Mouse (Mus musculus) spleen, adult 2 months (tissue): ENCODE measurements around the gene Pepd. TPM values are rescaled to one million over a fixed set of nuclear protein-coding genes. Genes with fewer than 3 reads are reported as not detected.
A peak's percentile ranks its signal among the peaks of the same experiment; 100 is the strongest.

Source experiments
- DNase-seq, 2 experiments: peaks; one replicate each; pipeline versions ENCODE4 v3.0.0 to v3.0.0-alpha.2; 2012 to 2021; ENCODE audit warnings: low spot score in 2 of 2, low read depth in 1 of 2
- H3K27ac ChIP-seq: fragments of 200-500 bp; 2 replicates; pipeline ENCODE4 v1.5.1; 2012; ENCODE audit warnings: low read length, inconsistent platforms; ENCODE audit not compliant: insufficient read depth
- H3K27me3 ChIP-seq: fragments of 200-500 bp; 2 replicates; pipeline ENCODE4 v1.6.1; 2012; ENCODE audit warnings: mild to moderate bottlenecking, moderate library complexity, low read length, inconsistent platforms; ENCODE audit not compliant: control insufficient read depth, insufficient read depth
- H3K36me3 ChIP-seq: fragments of 200-500 bp; 2 replicates; pipeline ENCODE4 v1.6.1; 2012; ENCODE audit warnings: mild to moderate bottlenecking, low read length, inconsistent platforms; ENCODE audit not compliant: control insufficient read depth, insufficient read depth
- H3K4me1 ChIP-seq: fragments of 200-500 bp; 2 replicates; pipeline ENCODE4 v1.6.1; 2011; ENCODE audit warnings: inconsistent platforms; ENCODE audit not compliant: control insufficient read depth, insufficient read depth, insufficient read length
- H3K4me3 ChIP-seq: fragments of 200-500 bp; 2 replicates; pipeline ENCODE4 v1.5.1; 2011; ENCODE audit warnings: mild to moderate bottlenecking, inconsistent platforms; ENCODE audit not compliant: insufficient read depth, insufficient read length; ENCODE audit errors: extremely low read depth
- CTCF ChIP-seq: fragments of 200-500 bp; IDR thresholded peaks from 2 replicates; pipeline ENCODE4 v1.5.1; 2011; ENCODE audit warnings: mild to moderate bottlenecking, inconsistent platforms; ENCODE audit not compliant: insufficient read depth, insufficient read length, insufficient replicate concordance; ENCODE audit errors: extremely low read depth
- POLR2A ChIP-seq: fragments of 200-500 bp; IDR thresholded peaks from 2 replicates; pipeline ENCODE4 v1.6.1; 2011; ENCODE audit warnings: low read depth, low read length, inconsistent platforms
- WGBS: fragments of 180-500 bp; shearing (Covaris S2); methylation state at CpG from one replicate; pipeline ENCODE4 v1.1.7; 2018; 5-methylcytosine and 5-hydroxymethylcytosine counted together
- polyA plus RNA-seq: library from polyadenylated mRNA; depleted of rRNA; stranded (reverse); fragments of >200 nt; gene quantifications from 2 replicates; pipeline ENCODE4 v1.2.3, GENCODE M21; 2012

Pepd gene
- polyA plus RNA-seq, 1 experiment = 44.0 TPM

- WGBS = 82% methylated on average over 6 of the region's 6 CpGs
- Histone ChIP-seq H3K27ac (no peak overlapping the region), H3K27me3 (no peaks in the 10 kb centered on the region), H3K36me3 (no peaks in the 10 kb centered on the region), H3K4me3 (no peak overlapping the region), H3K4me1 (no peaks in the 10 kb centered on the region)
- DNase-seq = no peak
- TF ChIP-seq POLR2A = no peak
- TF ChIP-seq CTCF = no peak
Observed at GRCm38 (mm10) chr7:34991731-34992246, 79.6 kb downstream of the Pepd start.

GRCm38 (mm10) chr7:34992766-34993165, 80.6 kb downstream of the Pepd start:
- Histone ChIP-seq H3K4me3 (no peak overlapping the region), H3K27me3 (no peaks in the 10 kb centered on the region), H3K27ac (no peak overlapping the region), H3K4me1 (no peaks in the 10 kb centered on the region), H3K36me3 (no peaks in the 10 kb centered on the region)
- no peak for TF ChIP-seq CTCF
- TF ChIP-seq POLR2A = no peak
- DNase-seq = no peak
- 93% methylated on average over 3 of the region's 3 CpGs for WGBS

- H3K36me3 ChIP-seq = no peaks in the 10 kb centered on the region
- H3K27me3 ChIP-seq = no peaks in the 10 kb centered on the region
- H3K4me3 ChIP-seq = no peak overlapping the region
- WGBS = 82% methylated on average over 7 of the region's 7 CpGs
- TF ChIP-seq CTCF = no peak
- no peak for TF ChIP-seq POLR2A
- H3K27ac ChIP-seq = no peak overlapping the region
- H3K4me1 ChIP-seq = no peaks in the 10 kb centered on the region
- DNase-seq = no peak
Observed at GRCm38 (mm10) chr7:34995872-34996662, 83.9 kb downstream of the Pepd start.

GRCm38 (mm10) chr7:35000839-35001238, 88.7 kb downstream of the Pepd start:
- WGBS = 46% methylated on average over 6 of the region's 6 CpGs
- Histone ChIP-seq H3K27ac (no peak overlapping the region), H3K27me3 (no peaks in the 10 kb centered on the region), H3K4me1 (no peaks in the 10 kb centered on the region), H3K4me3 (no peak overlapping the region), H3K36me3 (no peaks in the 10 kb centered on the region)
- TF ChIP-seq POLR2A (no peak), CTCF (peak; percentile 66; the same call in 1 of the 2 replicates)
- peak in 1 of 2 experiments; percentile 35 for DNase-seq

- Histone ChIP-seq H3K36me3 (no peaks in the 10 kb centered on the region), H3K27me3 (no peaks in the 10 kb centered on the region), H3K4me3 (no peak overlapping the region), H3K4me1 (no peaks in the 10 kb centered on the region), H3K27ac (no peak overlapping the region)
- no peak for DNase-seq
- WGBS = 91% methylated on average over 7 of the region's 7 CpGs
- no peak for TF ChIP-seq POLR2A
- no peak for TF ChIP-seq CTCF
Observed at GRCm38 (mm10) chr7:35003171-35003737, 91.1 kb downstream of the Pepd start.

- H3K27ac ChIP-seq = no peak overlapping the region
- H3K4me3 ChIP-seq = no peak overlapping the region
- no peaks in the 10 kb centered on the region for H3K4me1 ChIP-seq
- no peaks in the 10 kb centered on the region for H3K27me3 ChIP-seq
- no peak for DNase-seq
- 96% methylated on average over 7 of the region's 7 CpGs for WGBS
- TF ChIP-seq POLR2A (no peak), CTCF (no peak)
- no peaks in the 10 kb centered on the region for H3K36me3 ChIP-seq
Observed at GRCm38 (mm10) chr7:35006661-35007060, 94.5 kb downstream of the Pepd start.

- 95% methylated on average over 9 of the region's 9 CpGs for WGBS
Observed at GRCm38 (mm10) chr7:35013228-35013627, 101.0 kb downstream of the Pepd start.

More at GRCm38 (mm10) chr7:35013228-35013627, 101.0 kb downstream of the Pepd start:
- no peak for DNase-seq
- Histone ChIP-seq H3K4me1 (no peaks in the 10 kb centered on the region), H3K36me3 (no peaks in the 10 kb centered on the region), H3K27ac (no peak overlapping the region), H3K27me3 (no peaks in the 10 kb centered on the region), H3K4me3 (no peak overlapping the region)
- TF ChIP-seq CTCF (no peak), POLR2A (no peak)
